Mouse (Mus musculus) lung, adult 2 months (tissue): ENCODE results near the gene Btg3. TPM values are rescaled to one million over a fixed set of nuclear protein-coding genes. Genes with fewer than 3 reads are reported as not detected.

Experiments used
- DNase-seq: peaks from one replicate; pipeline ENCODE4 v3.0.0; 2022
- H3K4me1 ChIP-seq: fragments of 200-500 bp; 2 replicates; pipeline ENCODE4 v1.6.1; 2011; ENCODE audit warnings: low read length; ENCODE audit not compliant: control insufficient read depth, insufficient read depth
- H3K4me3 ChIP-seq: fragments of 200-500 bp; replicated peaks from 2 replicates; pipeline ENCODE3; 2011; ENCODE audit warnings: low read depth, mild to moderate bottlenecking, control low read depth, low read length; ENCODE audit errors: extremely low read depth
- CTCF ChIP-seq: fragments of 200-500 bp; IDR thresholded peaks from 2 replicates; pipeline ENCODE4 v1.5.1; 2011; ENCODE audit warnings: mild to moderate bottlenecking, low read length, control low read depth; ENCODE audit not compliant: insufficient read depth
- POLR2A ChIP-seq: fragments of 200-500 bp; IDR thresholded peaks from 2 replicates; pipeline ENCODE4 v1.6.1; 2011; ENCODE audit warnings: low read depth, mild to moderate bottlenecking, control low read depth, low read length, borderline replicate concordance; ENCODE audit errors: extremely low read depth
- WGBS: fragments of 180-500 bp; shearing (Covaris S2); methylation state at CpG from one replicate; pipeline ENCODE4 v1.1.7; 2018; 5-methylcytosine and 5-hydroxymethylcytosine counted together
- polyA plus RNA-seq: library from polyadenylated mRNA; depleted of rRNA; stranded (reverse); fragments of >200 nt; gene quantifications from 2 replicates; pipeline ENCODE4 v1.2.3, GENCODE M21; 2012

Btg3 gene
- polyA plus RNA-seq, 1 experiment: 10.3 TPM

DNA sequence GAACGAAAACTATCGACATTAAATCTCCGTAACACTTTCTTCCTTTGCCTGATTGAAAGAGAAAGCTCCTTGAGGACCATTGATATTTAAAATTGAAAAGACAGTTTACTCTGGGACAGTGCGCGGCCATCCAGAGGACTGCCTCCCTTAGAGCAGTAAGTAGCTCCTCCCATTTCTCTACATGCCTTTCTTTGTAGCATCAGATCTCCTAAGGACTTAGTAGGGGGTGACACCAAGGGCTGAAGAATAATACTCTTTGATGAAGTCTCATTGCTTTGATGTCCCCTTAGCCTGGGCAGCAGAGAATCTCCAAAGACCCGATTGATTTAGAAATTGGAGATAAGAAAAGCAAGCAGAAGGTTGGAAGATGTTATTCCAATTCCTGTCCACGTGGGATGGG, 55.4 kb downstream of the Btg3 start:
- TF ChIP-seq CTCF: no peak
- no peak for TF ChIP-seq POLR2A
- H3K4me3 ChIP-seq: no peak overlapping the region
- peaks cover 2% of the 10 kb centered on the region; the same call in 1 of the 2 replicates for H3K4me1 ChIP-seq
- WGBS: 23% methylated on average over 7 of the region's 7 CpGs
- no peak for DNase-seq

- DNase-seq: no peak
- WGBS: 65% methylated on average over 7 of the region's 7 CpGs
- no peak for TF ChIP-seq POLR2A
- no peak for TF ChIP-seq CTCF
- H3K4me1 ChIP-seq: peaks cover 2% of the 10 kb centered on the region; the same call in 1 of the 2 replicates
- H3K4me3 ChIP-seq: no peak overlapping the region
Observed at GRCm38 (mm10) chr16:78319711-78320110, 57.3 kb downstream of the Btg3 start.

- TF ChIP-seq POLR2A (no peak), CTCF (no peak)
- 31% methylated on average over 7 of the region's 7 CpGs for WGBS
- H3K4me3 ChIP-seq: no peak overlapping the region
Observed at GRCm38 (mm10) chr16:78317960-78318359, 59.0 kb downstream of the Btg3 start.

GRCm38 (mm10) chr16:78316849-78317248, 60.1 kb downstream of the Btg3 start:
- TF ChIP-seq POLR2A (no peak), CTCF (peak; percentile 83)
- peak; percentile 54 for DNase-seq
- no peak overlapping the region for H3K4me3 ChIP-seq
- H3K4me1 ChIP-seq: peaks cover 2% of the 10 kb centered on the region; the same call in 1 of the 2 replicates
- 81% methylated on average over 9 of the region's 9 CpGs for WGBS

More at GRCm38 (mm10) chr16:78317960-78318359, 59.0 kb downstream of the Btg3 start:
- DNase-seq: peak; percentile 37
- peaks cover 2% of the 10 kb centered on the region; the same call in 1 of the 2 replicates for H3K4me1 ChIP-seq

- Histone ChIP-seq H3K4me1 (no peaks in the 10 kb centered on the region), H3K4me3 (no peak overlapping the region)
- no peak for DNase-seq
- 70% methylated on average over 6 of the region's 6 CpGs for WGBS
- TF ChIP-seq CTCF (no peak), POLR2A (no peak)
Observed at GRCm38 (mm10) chr16:78314026-78314425, 63.0 kb downstream of the Btg3 start.

DNA sequence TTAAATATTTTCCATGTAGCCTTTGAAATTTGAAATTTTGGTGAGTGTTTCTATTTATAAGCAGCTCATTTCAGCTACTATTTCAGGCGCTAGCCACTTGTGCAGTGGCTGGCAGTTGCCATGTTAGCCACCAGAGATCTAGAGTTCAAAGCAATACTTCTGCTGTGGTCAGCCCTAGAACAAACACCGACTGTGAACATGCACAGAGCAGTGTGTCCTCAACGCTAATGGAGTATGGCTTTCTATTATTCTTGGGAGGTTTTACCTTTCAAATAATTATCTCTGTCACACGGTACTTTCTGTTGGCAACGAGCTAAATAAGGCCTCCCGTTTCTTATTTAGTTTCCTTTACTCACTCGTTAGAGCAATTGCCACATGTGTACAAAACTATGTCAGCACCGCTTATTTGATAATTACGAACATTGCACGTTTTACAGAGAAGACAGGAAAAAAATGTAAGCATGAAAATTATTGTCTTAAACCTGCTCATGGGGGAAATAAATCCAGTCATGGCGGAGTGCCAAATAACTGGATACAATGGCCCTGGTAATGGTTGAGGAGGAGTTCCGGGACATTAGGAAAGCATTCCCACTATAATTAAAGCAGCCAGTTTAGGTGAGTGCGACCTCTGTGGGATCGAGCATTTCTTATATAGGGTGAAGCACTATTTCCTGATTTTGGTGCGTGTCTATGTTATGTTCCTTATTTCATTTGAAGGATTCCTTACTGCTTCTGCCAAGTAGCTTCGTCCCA, 63.7 kb downstream of the Btg3 start:
- WGBS: 45% methylated on average over 16 of the region's 16 CpGs
- TF ChIP-seq CTCF (no peak), POLR2A (no peak)
- no peak for DNase-seq
- H3K4me3 ChIP-seq: no peak overlapping the region
- H3K4me1 ChIP-seq: no peaks in the 10 kb centered on the region

- DNase-seq: no peak
- 68% methylated on average over 6 of the region's 6 CpGs for WGBS
- no peak overlapping the region for H3K4me3 ChIP-seq
- TF ChIP-seq CTCF: no peak
- H3K4me1 ChIP-seq: no peaks in the 10 kb centered on the region
Observed at GRCm38 (mm10) chr16:78309258-78309657, 67.7 kb downstream of the Btg3 start.

DNA sequence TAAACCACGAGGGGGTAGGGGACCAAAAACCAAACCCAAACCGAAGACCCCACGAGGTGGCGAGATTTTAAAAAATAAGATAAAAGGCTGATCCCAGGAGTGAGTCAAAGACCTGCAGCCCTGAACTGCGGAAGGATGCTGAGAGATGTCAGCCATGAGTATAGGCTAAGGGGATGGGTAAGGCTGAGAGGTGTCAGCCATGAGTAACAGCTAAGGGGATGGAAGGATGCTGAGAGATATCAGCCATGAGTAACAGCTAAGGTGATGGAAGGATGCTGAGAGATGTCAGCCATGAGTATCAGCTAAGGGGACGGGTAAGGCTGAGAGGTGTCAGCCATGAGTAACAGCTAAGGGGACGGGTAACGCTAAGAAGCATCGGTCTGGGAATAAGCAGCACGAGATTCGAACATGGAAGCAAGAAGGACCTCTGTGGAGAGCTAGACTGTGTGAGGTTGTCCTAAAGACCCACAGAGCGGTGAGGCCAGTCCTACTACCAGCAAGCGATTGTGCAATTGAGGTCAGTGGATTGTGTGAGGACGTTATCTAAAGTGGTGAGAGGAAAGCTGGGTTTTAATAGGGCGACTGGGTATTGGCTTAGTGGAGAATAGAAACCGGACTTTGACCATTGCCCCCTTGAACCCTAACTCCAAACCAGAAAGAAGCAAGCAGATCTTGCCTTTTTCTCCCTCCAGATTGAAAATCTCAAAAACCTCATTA, 69.4 kb downstream of the Btg3 start:
- no peak for DNase-seq
- TF ChIP-seq POLR2A: no peak
- TF ChIP-seq CTCF: no peak

GRCm38 (mm10) chr16:78306606-78307005, 70.4 kb downstream of the Btg3 start:
- Histone ChIP-seq H3K4me1 (no peaks in the 10 kb centered on the region), H3K4me3 (no peak overlapping the region)
- 75% methylated on average over 8 of the region's 8 CpGs for WGBS
- no peak for DNase-seq
- TF ChIP-seq POLR2A (no peak), CTCF (no peak)

More for the DNA sequence above, 69.4 kb downstream of the Btg3 start:
- no peaks in the 10 kb centered on the region for H3K4me1 ChIP-seq
- H3K4me3 ChIP-seq: no peak overlapping the region
- WGBS: 83% methylated on average over 16 of the region's 16 CpGs

- DNase-seq: no peak
- TF ChIP-seq CTCF (no peak), POLR2A (no peak)
- no peak overlapping the region for H3K4me3 ChIP-seq
- 67% methylated on average over 12 of the region's 12 CpGs for WGBS
- peaks cover 2% of the 10 kb centered on the region; the same call in 1 of the 2 replicates for H3K4me1 ChIP-seq
Observed at GRCm38 (mm10) chr16:78305606-78306100, 71.3 kb downstream of the Btg3 start.
